Comparison of ENCODE assay signal across 28 mouse cellular contexts in the genomic region with DNA sequence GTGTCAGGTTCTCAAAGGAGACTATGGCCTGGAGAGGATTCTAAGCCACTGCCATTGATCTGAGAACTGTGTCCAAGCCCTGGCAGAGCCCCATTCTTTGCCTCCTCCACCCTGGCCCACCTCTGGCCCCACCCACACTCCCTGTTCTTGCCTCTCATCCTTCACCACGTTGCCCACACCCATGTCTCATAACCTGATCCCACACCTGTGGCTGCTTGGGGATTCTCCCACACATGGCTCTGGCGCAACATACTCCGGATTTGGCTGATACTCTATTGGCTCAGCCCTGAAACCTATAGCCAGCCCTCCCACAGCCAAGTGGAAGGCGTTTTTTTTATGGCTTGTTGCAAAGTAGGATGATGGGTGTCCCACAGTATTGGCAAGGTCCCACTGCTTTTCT. TPM values are rescaled to one million over a fixed set of nuclear protein-coding genes. Genes with fewer than 3 reads are reported as not detected.
"Had no signal": no experiment of that assay in that cellular context is flagged by ENCODE, and none has a peak within 500 bp of the region (broad histone marks: within the 10 kb centered on the region; RNA-seq: fewer than 3 reads in every experiment).

No protein-coding gene starts in this region.

- H3K9ac ChIP-seq: heart, embryonic 12.5 days; hindbrain, embryonic 13.5 days; hindbrain, embryonic 15.5 days; kidney, embryonic 15.5 days; limb, embryonic 13.5 days; limb, embryonic 15.5 days; liver, embryonic 12.5 days; liver, embryonic 14.5 days had no signal

- H3K27me3 ChIP-seq: heart, embryonic 12.5 days; hindbrain, embryonic 13.5 days; hindbrain, embryonic 15.5 days; kidney, embryonic 15.5 days; limb, embryonic 13.5 days; limb, embryonic 15.5 days had no signal

- H3K4me3 ChIP-seq: heart, embryonic 10.5 days; heart, embryonic 12.5 days; hindbrain, embryonic 10.5 days; hindbrain, embryonic 13.5 days; hindbrain, embryonic 15.5 days; kidney, embryonic 15.5 days; limb, embryonic 13.5 days; limb, embryonic 15.5 days; liver, embryonic 12.5 days had no signal

- H3K9me3 ChIP-seq: heart, embryonic 10.5 days; heart, embryonic 12.5 days; hindbrain, embryonic 10.5 days; hindbrain, embryonic 13.5 days; hindbrain, embryonic 15.5 days; kidney, embryonic 15.5 days; limb, embryonic 13.5 days; limb, embryonic 15.5 days; liver, embryonic 12.5 days had no signal

- H3K27ac ChIP-seq: heart, embryonic 10.5 days; hindbrain, embryonic 10.5 days; hindbrain, embryonic 13.5 days; hindbrain, embryonic 15.5 days; hindbrain, postnatal 0 days; kidney, embryonic 15.5 days; kidney, postnatal 0 days; limb, embryonic 13.5 days; limb, embryonic 15.5 days; liver, embryonic 12.5 days; liver, embryonic 14.5 days had no signal

- H3K4me2 ChIP-seq: heart, embryonic 12.5 days; hindbrain, embryonic 13.5 days; hindbrain, embryonic 15.5 days; kidney, embryonic 15.5 days; limb, embryonic 13.5 days; limb, embryonic 15.5 days; liver, embryonic 12.5 days had no signal

- H3K36me3 ChIP-seq: heart, embryonic 12.5 days; hindbrain, embryonic 13.5 days; hindbrain, embryonic 15.5 days; limb, embryonic 13.5 days; limb, embryonic 15.5 days had no signal

- DNase-seq: gastrocnemius, postnatal 14 days; gastrocnemius, postnatal 36 days; heart, adult 18-20 months; heart, postnatal 10 days; heart, postnatal 4 days; kidney, adult 11 months; kidney, adult 2 months; kidney, adult 9 months; kidney, postnatal 14 days; kidney, postnatal 36 days; layer of hippocampus, adult 9-11 months; layer of hippocampus, postnatal 36 days; left cerebral cortex, postnatal 4 days had no signal

- ATAC-seq: hindbrain, postnatal 0 days; liver, embryonic 12.5 days had no signal

RNA-seq across cellular contexts. Expression of a gene that starts 41.8 kb away (rescaled TPM):
- polyA plus RNA-seq: large intestine, adult 2 months; limb, embryonic 11.5 days; liver, adult 2 months; liver, embryonic 12.5 days; liver, embryonic 14.5 days had no signal
